Mouse (Mus musculus): ENCODE measurements around the gene Cmya5. TPM values are rescaled to one million over a fixed set of nuclear protein-coding genes. Genes with fewer than 3 reads are reported as not detected.
A peak's percentile ranks its signal among the peaks of the same experiment; 100 is the strongest.
"Not testable (repeated sequence)": the region's sequence is repeated elsewhere in the genome, so short reads cannot be mapped to it uniquely, and the experiment has no call there.

Gene Cmya5
- 100 to 1,000 TPM; 378 to 419 (median 409) TPM for total RNA-seq (2022)

DNA sequence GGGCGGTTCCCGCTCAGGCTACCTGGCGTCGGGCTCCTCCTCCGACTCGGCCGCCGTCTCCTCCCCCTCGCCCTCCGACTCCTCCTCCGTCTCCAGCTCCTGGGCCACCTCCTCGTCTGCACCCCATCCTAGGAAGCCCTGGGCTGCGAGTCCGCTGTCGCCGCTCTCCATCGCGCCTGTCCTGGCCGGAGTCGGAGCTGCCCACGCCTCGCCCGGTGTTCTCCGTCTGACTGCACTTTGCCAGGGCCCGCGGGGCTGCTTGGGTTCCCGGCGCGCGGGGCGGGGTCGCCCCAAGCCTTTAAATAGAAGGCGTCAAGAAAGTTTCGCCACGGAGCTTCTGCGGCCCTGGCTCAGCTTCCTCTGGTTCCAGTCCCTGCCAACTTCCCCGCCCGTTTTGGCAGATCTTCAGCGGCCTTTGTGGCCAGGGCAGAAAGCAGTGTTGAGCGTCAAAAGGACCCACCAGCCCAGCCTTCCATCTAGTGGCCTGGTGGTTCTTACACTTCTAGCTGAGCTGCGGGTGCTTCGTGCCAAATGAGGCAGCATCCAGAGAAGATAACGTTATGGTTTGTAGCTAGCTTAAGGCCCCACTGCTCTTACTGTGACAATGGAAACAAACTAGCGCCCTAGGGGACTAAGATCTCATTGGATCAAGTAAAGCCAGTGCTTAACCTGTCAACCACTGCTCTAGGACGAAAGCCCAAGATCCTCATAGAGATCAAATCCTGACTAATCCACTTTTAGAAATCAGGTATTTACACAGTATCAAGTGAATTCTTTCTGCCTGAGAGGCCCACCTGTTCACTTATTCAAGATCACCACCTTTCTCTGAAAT, at the start of gene Cmya5:
Gene Cmya5, minus strand, starts transcription at position 389 of the 832 bp plus-strand sequence.
- peak; percentile 92 for DNase-seq (ENCODE audit: low spot score)

DNA sequence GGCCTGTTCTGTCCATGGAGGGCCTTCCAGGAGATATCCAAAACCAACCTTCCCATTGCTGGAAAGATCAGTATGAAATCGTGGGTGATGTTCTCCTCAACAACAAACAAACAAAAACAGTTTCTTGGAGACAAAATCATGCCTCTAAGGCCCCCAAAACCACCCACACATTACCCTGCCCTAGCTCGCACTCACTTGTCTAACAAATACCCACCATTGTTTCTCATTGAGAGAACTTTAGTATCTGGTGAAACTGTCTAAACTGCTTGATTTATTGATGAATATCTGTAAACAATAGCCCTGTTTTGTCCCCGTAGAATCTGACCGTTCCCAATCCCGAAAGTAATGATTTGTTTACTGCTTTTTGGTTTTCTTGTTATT, 48.1 kb upstream of the Cmya5 start:
- no peak for DNase-seq (ENCODE audit: low spot score)

DNA sequence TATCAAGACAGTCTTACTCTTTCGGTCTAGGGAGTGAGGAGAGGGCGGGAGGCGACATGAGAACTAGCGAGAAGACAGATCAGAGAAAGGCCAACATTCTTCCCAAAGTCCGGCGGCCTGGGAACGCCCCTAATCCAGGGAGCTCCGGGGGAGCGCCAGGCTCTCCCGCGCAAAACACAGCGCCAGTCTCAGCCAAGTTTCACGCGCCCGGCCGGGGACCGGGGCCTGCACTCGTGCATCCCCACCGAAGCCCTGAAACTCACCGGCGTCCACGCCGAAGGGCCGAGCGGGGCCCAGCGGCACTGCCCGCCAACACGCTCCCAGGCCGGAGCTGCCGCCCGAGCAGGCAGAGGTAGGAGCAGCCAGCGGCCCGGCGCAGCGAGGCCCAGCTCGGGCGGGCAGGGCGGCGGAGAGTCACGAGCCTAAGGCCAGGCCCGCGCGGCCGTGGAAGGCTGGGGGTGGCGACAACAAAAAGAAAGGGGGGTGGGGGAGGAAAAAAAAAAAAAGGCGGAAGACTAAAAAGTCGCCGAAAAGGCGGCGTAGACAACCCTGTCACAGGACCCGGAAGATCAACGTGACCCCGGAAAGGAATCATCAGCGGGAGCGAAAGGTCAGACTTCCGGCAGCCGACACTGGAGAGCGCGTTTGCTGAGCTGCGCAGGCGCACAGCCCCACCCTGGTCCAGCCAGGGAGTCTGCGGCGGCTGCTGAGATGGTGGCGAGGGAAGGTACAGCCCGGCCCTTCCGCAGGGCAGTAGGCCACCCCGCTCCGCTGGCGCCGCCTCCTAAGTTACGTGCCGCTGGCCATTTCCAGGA, 47.5 kb upstream of the Cmya5 start, which contains the start of gene Tent2:
Gene Tent2, minus strand, starts transcription at position 555 of the 815 bp plus-strand sequence.
- DNase-seq (ENCODE audit: low spot score): peak; percentile 96

DNA sequence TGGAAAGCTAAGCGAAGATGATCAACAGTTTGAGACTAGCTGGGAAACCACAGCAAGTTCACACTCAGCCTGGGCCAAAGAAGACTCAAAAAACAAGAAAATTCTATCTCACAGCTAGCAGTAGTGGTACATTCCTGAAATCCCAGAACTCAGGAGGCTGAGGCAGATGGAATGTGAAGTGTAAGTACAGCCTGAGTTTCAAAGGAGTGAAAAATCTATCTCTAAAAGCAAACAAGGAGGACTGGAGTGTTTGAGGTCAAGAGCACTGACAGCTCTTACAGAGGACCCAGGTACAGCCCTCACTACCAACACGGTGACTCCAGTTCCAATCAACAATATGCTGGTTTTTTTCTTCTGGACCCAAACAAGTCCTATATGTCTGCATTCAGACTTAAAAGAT, 44.9 kb upstream of the Cmya5 start:
- no peak for DNase-seq (ENCODE audit: low spot score)

DNA sequence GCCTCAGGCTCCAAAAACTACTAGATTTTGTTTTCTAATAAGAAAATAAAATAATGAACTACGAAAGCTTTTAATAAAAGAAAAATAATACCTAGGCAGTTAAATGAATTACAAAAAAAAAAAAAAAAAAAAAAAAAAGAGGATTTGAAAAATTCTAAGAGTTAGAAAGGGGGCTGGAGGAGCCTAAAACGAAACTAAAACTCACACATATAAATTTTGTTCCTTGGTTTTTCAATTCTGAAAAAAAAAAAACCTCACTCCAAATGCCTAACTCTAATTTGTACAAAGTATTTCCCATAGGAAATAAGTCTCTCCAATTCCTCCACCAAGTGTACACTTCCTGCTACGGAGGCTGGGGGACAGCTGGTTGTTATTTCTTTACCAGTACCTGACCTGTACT, 44.2 kb upstream of the Cmya5 start:
- no peak for DNase-seq (ENCODE audit: low spot score)

DNA sequence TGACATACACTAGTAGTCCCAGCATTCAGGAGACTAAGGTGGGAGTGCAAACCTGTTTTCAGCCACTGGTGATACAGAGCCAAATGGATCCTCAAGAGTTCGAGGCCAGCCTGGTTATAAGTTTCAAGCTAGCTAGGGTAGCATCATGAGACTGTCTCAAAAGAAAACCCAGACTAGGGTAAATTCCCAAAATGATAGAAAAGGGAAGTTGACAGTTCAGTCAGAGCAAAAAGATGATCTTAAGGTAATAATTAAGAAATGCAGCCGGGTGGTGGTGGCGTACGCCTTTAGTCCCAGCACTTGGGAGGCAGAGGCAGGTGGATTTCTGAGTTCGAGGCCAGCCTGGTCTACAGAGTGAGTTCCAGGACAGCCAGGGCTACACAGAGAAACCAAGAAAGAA, 43.3 kb upstream of the Cmya5 start:
- DNase-seq (ENCODE audit: low spot score): not testable (repeated sequence)

DNA sequence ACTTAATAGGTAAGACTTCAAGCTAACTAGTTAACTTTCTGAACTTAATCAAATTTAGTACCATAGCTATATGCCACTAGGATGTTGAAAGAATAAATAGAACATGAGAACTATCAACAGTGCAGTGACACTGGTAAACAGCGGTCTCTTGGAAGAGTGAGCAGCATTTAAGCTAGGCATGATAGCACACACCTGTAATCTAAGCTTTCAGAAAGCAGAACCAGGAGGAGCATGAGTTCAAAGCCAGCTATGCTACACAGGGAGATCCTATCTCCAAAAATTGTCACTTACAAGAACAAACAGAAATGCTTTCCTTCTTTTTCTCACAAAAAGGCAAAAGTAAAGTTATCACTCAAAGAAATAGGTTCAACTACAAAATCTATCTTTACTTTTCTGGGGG, 35.8 kb upstream of the Cmya5 start:
- no peak for DNase-seq (ENCODE audit: low spot score)

DNA sequence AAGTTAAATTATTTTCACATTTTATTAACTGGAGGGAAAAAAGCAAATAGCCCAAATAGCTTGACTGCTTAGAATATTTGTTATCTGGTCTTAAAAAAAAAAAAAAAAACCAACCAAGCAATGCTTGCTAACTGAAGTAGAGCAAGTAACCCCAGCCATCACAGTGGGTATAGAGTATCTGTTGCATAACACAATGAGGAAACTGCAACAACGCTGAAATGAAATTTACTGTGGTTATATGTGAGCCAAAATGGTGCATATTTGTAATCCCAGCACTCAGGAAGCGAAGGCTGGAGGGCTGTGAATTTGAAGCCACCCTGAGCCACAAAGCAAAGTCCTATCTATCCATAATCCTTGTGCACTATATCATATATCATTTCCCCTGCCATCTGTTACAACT, 35.0 kb upstream of the Cmya5 start:
- DNase-seq (ENCODE audit: low spot score): no peak

DNA sequence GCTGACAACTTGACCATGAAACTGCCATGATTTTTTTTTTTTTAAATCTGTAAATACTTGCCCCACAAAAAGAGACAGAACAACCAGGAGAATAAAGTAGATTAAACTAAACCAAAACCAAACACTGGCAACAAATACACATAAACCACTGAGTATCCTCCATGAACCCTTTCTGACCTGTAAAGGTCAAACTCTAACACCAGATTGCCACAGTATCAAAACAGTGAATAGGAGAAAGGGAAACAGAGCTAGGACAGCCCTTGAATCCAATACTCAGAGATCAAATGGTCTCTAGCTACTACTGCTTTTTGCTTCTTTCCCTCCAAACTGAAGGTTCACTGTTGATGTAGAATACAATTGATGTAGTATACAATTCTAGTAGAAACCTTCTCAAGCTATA, 33.0 kb upstream of the Cmya5 start:
- DNase-seq (ENCODE audit: low spot score): no peak

DNA sequence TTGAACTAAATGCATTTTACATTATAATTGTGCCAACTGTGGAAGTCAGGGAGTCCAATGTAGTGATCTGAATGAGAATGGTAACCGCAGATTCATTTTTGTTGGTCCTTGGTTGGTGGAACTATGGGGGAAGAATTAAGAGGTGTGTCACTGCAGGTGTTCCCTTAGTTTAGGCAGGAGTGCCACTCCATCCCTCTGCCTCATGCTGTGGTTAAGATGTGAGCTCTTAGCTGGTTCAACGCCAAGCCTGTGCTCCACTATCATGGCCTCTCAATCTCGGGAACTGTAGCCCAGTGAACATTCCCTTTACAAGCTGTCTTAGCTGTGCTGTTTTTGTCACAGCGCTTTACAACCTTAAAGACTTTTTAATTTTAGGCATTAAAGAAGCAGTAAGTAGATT, 18.8 kb upstream of the Cmya5 start:
- DNase-seq (ENCODE audit: low spot score): no peak

DNA sequence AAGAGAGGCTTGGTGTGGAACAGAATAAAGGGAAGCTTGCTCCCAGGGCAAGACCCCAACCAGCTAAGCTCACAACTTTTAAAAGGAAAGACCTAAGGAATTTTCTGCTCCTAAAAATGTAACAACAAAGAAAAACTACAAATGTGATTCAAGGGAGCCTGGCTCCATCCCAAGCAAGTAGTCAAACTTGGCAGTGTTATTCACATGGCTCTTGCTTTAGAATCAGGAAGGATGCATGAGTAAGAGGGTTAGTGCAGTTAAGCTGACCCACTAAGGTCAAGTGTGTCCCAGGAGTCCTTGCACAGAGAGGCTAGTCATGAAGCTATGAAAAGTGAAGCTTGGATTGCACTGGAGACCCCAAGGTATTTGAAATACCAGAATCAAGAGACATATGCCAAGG, 17.9 kb upstream of the Cmya5 start:
- no peak for DNase-seq (ENCODE audit: low spot score)

DNA sequence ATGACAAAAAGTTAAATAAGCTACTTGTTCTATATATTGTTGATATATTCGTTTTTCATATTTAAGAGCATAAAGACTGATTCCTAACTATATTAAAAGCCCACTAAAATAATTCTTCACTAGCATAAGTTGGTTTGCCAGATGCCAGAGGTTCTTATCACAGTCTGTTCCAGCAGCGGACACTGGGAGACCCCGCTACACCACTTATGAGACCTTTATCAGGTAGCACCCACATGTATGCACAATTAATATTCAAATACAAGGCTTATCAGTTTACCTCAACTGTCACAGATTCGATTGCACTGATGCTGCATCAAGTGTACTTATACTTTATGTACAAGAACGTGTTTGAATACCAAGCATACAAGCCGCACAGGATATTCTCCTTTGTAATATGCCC, 13.7 kb upstream of the Cmya5 start:
- no peak for DNase-seq (ENCODE audit: low spot score)

DNA sequence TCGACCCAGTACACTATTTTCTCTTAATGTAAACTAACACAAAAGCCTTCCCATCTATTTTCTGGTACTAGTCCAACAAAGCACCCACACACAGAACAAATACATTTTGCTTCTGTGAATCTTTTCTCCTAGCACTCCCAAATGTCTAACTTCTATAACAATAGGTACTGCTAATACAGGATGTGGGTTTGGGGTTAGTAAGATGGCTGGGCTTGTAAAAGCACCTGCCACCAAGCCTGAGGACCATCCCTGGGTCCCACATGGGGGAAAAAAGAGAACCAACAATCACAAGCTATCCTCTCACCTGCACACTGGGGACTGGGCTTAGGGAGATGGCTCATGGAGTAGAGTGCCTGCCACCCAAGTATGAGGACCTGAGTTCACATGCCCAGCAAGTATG, 8.8 kb upstream of the Cmya5 start:
- no peak for DNase-seq (ENCODE audit: low spot score)

DNA sequence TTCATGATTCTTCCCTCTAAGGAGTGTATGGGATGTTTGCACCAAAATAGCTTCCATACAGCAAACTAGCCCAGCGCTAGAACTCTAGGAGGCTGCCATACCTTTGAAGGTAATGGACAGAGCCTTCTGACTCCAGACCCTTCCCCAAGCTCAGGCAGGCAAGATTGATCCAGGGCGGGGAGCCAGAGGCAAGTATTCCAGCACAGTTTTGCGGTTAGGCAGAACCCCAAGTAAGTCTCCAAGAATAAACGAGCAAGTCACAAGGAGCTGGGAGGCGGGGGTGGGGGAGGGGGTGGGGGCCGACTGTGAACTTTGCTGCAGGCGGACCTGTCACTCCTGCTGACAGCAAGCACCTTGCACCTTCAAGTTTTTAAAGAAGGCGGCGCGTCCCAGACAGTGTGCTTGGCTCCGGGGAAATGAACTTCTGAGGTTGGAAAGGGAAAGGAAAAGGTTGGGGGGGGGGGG, 673 bp downstream of the Cmya5 start:
- DNase-seq (ENCODE audit: low spot score): no peak

DNA sequence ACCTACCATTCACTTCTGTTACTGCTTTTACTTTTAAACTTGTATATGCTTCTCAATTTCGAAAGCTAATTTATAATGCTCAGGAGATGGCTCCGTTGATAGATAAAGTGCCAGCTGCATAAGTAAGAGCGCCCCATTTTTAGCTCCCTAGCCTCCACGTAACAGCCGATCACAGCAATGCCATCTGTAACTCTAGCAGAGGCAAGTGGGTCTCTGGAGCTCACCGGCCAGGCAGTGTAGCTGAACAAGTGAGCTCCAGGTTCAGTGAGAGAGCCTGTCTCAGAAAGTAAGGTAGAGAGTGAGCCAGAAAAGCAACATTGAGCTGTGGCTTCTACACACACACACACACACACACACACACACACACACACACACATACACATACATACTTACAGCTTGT, 3.3 kb downstream of the Cmya5 start:
- DNase-seq (ENCODE audit: low spot score): no peak

DNA sequence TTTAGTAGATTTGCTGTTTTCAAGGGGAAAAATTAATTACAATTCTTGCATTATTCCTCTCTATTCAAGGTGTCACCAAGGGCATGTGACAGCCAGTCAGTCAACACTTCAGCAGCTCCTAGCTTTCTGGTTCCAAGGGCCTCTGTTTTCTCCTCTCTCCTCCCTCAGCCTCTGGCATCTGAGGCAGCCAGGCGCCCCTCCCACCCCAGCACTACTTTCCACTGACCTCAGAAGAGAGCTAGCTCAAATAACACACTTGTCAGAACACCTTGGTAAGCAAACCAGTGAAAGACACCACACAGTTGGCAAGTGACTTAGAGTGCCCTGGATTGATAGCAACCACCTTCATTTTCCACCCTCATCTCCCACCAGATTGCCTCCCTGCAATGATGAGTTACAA, 6.5 kb downstream of the Cmya5 start:
- DNase-seq (ENCODE audit: low spot score): peak; percentile 41

DNA sequence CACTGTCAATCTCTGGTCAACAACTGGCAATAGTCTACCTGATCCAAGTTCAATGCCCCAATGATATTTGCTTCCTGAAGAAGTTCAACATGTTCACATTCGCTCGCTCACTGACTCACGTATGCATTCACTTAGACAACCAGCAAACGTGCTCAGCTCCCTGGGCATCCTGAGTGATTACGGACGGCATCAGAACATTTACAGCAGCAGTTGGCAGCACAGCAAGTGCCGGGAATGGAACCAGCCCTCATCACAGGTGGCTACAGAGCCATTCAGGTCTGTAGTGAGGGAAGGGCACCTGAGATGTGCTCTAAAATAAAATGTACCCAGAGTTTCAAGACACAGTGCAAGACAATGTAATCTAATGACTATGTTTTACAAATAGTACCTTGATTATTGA, 7.4 kb downstream of the Cmya5 start:
- no peak for DNase-seq (ENCODE audit: low spot score)

DNA sequence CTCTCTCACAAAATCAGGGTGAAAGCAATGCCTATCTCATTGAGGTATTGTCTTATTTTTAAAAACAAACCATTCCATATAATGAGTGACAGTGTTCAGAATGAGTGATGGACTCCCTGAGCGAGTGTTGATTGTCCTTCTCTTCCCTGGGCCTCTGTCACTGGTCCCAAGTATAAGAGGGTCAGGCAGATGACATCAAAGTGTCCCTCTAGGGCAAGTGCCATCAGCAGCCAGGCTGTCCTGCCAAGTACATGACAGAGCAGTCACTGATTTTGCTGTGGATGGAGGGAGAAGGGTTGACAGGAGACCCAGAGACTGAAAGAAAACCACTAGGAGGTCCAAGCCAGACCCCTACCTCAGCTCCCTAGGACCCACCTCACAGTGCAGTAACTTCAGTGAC, 8.3 kb downstream of the Cmya5 start:
- DNase-seq (ENCODE audit: low spot score): no peak

DNA sequence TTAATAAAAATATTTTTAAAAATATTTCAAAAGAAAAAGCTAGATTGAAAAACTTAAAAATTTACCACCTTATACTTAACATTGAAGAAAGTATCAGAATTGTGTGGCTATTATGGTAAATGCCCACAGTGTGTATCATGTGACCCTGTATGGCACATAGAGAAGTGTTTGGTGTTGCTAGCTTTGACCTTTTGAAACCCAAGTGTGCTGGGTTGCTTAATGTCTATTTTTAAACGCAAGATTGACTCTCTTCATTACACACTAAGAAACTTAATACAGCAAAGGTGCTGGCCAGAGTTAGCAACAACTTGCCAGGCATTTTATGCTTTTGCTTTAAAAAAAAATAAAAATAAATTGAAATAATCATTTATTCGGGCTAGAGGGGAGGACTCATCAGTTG, 9.0 kb downstream of the Cmya5 start:
- DNase-seq (ENCODE audit: low spot score): no peak

DNA sequence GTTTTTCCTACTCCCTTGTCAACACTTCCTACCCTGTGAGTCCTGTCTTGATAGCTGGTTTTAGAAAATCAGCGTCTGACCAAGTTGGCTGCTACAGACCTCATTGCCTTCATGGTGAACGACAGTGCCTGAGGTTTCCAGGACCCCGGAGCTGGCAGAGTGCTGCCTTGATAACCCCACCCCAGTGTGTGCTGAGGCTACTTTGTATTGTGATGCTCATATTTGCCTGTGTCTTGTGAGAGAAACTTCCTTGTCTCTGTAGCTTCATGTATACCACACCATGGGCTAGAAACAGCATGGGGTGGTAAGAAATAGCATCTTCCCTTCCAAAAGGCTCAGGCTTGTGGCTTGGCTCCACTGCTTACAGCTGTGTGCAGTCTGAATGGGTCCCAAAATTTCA, 13.8 kb downstream of the Cmya5 start:
- no peak for DNase-seq (ENCODE audit: low spot score)

DNA sequence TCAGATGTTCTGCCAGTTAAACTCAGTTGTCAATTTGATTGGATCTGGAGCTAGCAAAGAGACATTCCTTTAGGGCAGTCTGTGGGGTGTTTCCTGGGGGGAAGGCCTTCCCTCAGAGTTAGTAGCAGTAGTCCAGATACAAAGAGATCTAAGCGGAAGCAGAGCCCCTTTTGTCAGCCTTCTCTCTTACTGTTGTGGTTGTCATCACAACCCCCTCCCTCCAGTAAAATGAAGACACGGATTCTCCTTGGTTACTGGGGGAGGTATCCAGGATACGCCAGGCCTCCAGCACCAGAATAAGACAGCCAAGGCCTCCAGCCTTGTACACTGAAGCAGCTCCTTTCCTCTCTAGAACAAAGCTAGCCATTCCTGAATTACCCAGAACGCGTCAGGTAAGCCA, 15.6 kb downstream of the Cmya5 start:
- DNase-seq (ENCODE audit: low spot score): no peak

DNA sequence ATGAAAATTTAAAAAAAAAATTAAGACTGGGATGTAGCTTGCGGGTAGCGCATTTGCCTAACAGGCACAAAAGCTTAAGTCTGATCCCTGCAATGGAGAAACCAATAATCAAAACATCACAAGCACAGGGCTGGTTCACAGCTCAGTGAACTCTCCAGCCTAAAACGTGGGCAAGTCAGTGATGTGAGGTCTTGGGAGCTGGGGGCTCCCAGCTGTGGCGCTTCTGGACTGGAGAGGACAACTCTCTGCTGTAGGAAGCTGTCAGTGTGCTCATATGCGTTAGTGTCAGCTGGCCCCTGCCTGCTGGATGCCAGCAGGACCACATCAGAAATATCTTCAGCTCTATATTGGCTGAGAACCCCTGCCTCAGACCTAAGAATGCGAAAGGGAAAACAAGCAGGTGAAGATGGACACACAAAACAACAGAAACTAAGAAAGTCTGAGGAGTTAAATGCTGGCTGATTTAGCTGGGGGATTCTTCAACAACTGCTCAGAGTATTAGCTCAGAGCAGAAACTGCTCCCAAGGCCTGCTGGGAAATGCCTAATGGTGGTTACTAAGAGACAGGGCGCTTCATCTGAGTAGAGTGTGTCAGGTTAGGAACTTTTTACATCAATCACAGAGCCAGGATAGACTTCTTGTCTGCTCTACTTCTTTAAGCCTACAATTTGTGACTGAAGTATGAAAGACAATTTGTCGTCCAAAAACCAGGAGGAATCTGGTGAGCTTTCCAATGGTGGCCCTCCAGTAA, 16.2 kb downstream of the Cmya5 start:
- DNase-seq (ENCODE audit: low spot score): no peak

Measured in heart, adult 8-10 months (tissue).